Mouse (Mus musculus): ENCODE data around the gene S100a1.

Gene S100a1

GRCm38 (mm10) chr3:90513796-90514590 is at the start of gene S100a1, which contains the start of gene S100a13:
TSS of gene S100a1 (minus strand) at chr3:90514392.
TSS of gene S100a13 (plus strand) at chr3:90514435.
- in situ Hi-C loops (cut with MboI, MseI) = no loop called here

DNA sequence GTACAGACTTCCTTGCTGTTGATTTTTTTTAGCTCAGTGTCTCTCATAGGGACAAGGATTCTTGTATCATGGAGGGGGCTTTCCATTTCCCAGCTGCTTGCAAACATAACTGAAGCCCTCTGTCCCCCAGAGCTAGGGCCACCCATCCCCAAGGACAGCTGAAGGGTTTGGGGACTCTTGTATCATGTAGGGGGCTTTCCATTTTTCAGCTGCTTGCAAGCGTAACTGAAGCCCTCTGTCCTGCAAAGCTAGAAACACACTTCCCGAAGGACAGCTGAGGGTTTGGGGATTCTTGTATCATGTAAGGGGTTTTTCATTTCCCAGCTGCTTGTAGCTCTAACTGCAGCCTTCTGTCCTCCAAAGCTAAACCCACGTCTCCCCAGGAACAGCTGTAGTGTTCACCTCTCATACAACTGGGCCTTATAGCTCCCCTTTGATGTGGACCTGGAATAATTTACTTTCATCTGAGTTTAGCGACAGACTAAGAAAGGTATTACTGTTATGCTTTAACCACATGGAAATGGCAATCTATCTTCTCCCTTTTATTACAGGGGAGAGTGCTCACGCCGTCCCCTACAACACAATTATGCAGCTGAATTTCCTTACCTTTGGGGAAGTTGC is 45.9 kb upstream of the S100a1 start, which contains the start of gene S100a3:
TSS of gene S100a3 (plus strand) at position 571 of the 621 bp plus-strand sequence.
- in situ Hi-C loops (cut with MboI, MseI) = no loop called here

GRCm38 (mm10) chr3:90555954-90556353 is 41.8 kb upstream of the S100a1 start:
- in situ Hi-C loops (cut with MboI, MseI) = no loop called here

GRCm38 (mm10) chr3:90552231-90552630 is 38.0 kb upstream of the S100a1 start:
- in situ Hi-C loops (cut with MboI, MseI) = no loop called here

DNA sequence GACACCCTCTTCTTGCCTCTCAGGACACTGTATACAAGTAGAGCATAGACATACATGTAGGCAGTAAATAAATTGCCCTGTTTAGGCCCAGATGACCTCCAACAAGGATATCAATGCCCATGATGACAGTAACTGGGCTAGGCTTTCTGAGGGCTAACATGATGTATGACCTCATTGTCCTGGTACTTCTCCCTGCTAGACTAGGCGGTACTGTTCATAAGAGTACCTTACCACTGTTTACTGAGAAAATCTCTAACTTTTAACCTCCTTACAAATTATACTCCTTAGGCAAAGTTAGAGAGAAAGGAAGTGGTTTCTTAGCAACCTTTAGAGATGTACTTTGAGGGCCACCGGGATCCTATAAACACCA is 36.2 kb upstream of the S100a1 start:
- in situ Hi-C loops (cut with MboI, MseI) = no loop called here

DNA sequence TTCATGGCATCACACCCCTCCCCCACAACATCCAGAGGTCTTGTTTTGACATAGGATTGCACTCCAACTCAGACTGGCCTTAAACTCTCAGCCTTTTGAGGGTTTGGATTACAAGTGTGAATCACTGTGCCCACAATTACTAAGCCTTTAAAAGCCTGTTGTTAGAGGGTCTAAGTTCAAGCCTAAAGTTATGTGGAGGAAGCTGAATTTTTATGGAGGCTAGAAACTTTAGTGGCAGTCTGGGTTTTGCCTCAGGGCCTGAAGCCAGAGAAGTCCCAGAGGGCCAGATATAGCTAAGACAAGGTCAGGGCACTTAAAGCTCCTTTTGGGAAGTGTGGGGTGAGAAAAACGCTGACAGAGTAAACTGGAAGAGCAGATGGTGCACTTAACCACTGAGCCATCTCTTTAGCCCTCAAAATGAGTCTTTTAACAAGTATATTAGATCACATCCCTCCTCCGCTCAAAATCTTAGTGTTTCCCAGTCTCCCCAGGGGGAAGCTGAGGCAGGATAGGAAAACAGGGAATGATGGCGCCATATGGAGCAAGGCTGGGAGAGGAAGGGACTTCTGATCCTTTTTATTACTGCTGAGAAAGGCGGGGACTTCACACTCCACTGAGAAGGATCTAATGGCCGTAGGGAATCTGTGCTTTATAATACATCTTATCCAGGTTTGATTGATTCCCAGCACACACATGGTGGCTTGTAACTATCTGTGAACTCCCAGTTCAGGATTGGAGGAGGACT is 35.7 kb upstream of the S100a1 start:
- in situ Hi-C loops (cut with MboI, MseI) = no loop called here

GRCm38 (mm10) chr3:90540904-90541303 is 26.7 kb upstream of the S100a1 start:
- in situ Hi-C loops (cut with MboI, MseI) = no loop called here

DNA sequence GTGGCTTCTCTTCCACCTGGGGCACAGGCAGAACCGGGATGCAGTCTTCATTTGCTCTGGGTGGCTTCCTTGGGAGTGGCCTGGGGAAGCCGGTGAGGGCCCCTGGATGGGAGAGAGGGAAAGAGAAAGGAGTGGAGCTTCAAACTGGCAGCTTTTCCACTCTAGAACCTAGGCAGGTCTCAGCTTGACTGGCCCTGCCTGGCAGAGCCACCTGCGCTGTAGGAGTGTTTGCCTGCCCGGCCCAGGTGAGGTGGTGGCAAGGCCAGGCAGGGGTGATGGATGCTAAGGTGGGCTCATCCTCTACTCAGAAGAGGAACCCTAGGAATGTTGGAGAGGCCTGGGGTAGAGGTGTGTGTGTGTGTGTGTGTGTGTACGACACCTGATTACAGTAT is 23.7 kb upstream of the S100a1 start:
- in situ Hi-C loops (cut with MboI, MseI) = no loop called here

DNA sequence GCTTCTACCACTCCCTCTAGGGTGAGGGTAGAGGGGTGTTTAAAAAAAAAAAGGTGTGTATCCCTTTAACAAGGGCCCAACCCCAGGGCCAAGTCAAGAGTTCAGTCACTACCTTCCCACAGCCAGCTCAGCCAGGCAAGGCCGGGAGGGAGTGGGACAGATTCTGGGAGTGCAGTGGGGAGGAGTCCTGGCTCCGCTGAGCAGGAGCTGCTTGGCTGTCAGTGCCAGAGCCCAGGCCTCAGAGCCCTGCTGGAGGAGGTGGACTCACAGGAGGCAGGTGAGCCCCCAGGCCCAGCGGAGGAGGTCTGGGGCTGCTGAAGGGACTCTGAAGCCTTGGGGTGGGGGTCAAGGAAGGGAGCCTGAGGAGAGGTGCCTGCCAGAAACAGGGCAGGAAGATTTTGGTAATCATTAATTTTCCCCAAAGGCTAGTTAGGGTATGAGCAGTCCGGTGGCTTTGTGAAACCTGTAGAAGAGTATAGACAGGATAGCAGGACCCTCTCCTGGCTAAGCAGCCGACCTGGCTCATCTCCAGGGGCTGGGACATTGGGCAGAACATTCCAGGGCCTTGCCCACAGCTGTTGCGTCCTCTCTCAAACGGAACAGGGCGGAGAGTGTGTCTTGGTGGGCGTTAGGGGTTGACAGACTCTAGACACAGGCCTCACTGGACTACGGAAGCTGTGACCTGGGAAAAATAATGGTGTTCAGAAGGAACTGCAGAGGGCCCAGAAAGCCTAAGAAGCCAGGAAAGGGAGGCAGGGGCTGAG is 23.1 kb upstream of the S100a1 start, which contains the start of gene S100a16:
TSS of gene S100a16 (plus strand) at position 114 of the 764 bp plus-strand sequence.
- in situ Hi-C loops (cut with MboI, MseI) = no loop called here

DNA sequence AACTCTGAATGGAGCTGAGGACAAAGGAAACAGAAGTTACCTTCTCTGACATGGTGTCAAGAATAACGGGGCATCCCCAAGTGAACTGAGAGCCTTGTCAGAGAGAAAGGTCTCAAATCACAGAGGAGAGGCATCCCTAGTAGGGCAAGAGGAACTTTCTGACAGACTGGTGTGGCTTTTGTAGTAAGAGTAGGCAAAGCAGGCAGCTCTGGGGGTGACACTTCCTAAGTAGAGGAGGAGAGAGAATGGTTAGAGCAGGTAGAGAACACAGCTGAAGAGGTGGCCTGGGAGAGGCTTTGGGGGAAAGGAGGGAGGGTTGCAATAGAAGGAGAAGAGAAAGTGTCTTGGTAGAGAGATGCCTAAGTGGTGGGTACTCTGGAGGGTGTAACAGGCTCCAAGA is 21.3 kb upstream of the S100a1 start:
- in situ Hi-C loops (cut with MboI, MseI) = no loop called here

- in situ Hi-C loops (cut with MboI, MseI) = no loop called here
Measured at GRCm38 (mm10) chr3:90531713-90532112, 17.5 kb upstream of the S100a1 start.

DNA sequence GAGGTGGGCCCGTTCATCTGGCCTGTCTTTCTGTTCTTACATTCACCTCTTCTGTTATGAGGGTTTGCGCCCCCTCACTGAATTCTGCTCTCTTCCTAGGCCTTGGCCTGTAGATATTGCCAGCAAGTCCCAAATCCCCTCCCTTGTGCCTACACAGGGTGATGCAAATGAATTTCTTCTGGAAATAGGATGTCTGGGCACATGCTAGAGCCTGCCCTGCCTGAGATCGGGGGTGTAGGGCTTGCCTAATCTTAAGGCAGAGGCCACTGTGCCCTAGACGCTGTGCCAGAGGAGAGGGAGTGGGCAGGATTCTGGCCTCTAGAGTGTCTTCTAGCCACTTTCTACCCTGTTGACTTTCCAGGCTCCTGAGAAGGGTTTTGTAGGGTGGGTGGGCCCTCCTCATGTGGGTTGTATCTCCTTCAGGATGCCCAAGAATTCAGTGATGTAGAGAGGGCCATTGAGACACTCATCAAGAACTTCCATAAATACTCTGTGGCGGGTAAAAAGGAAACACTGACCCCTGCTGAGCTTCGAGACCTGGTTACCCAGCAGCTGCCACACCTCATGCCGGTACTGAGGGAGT is 13.2 kb upstream of the S100a1 start:
- in situ Hi-C loops (cut with MboI, MseI) = no loop called here

DNA sequence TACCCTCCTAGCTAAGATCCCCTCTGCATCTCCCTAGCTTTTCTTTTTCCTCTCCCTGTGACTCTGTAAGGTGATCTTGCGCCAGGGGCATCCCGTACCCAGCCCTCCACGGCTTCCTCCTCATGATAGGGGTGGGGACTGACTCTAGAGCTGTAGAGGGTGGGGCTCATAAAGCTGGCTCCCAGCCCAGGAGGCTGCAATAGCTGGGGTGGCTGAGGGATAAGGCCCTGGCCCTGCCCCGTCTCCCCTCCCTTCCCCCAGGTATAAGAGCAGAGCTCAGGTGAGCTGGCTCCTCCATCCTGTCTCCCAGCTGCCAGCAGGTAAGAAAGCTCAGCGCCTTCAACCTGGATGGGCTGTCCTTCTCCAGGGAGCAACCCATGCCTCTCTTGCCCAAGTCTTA is 12.4 kb upstream of the S100a1 start, which contains the start of gene S100a14:
TSS of gene S100a14 (plus strand) at position 277 of the 400 bp plus-strand sequence.
- in situ Hi-C loops (cut with MboI, MseI) = no loop called here

DNA sequence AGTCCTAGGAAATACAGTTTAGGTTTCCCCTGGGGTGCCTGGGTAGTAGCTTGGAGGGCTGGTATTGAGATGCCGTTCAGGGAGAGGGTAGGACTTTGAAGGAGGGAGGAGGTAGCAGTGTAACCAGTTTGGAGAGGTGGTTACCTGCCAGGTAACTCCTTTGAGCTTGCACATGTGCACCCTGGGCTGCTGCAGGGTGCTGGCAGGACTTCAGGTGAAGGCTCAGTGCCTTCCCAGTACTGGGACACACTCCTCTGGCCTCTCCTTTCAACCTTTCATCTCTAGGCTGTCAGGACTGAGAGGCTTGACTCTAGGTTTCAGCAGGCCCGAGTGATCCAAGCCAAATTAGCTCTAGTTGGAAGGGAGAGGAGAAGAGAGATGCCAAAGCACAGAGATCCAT is 11.9 kb upstream of the S100a1 start:
- in situ Hi-C loops (cut with MboI, MseI) = no loop called here

DNA sequence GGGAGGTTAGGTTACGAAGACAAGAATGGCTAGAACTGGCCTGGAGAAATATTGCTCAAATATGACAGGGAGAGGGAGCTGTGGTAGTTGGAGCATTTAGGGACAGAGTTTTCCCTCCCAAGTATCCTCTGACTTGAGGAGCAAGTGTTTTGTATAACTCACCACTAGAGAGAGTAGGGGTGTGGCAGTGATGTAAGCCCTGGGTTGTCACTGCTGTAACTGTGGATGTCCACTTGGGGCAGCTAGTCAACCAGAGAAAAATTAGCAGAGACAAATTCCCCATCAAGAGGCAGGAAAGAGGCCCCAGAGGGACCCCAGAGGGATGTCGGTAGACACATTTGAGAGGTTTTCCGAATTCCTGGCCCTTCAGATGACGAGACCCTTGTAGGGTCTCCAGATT is 11.2 kb upstream of the S100a1 start:
- in situ Hi-C loops (cut with MboI, MseI) = no loop called here

GRCm38 (mm10) chr3:90517711-90518110 is 3.5 kb upstream of the S100a1 start:
- in situ Hi-C loops (cut with MboI, MseI) = loop anchor here (5.0 kb wide), 1 partner anchor 65 kb away; no protein-coding TSS in a partner anchor

DNA sequence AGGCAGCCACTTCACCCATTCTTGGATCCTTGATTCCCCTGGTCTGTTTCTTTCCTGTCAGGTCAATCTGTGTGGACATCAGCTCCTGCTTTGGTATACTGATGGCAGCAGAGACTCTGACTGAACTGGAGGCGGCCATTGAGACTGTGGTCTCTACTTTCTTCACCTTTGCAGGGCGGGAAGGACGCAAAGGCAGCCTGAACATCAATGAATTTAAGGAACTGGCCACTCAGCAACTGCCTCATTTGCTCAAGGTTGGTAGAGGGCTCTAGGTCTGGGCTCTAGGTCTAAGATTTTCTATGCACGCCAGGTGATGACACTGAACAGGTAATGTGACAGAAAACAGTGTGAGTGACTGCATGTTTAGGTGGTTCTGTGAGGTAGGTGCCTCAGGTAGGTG is 1.6 kb upstream of the S100a1 start:
- in situ Hi-C loops (cut with MboI, MseI) = loop anchor here (5.0 kb wide), 1 partner anchor 67 kb away; no protein-coding TSS in a partner anchor

- in situ Hi-C loops (cut with MboI, MseI) = loop anchor here (5.0 kb wide), 1 partner anchor 67 kb away; no protein-coding TSS in a partner anchor
Measured at GRCm38 (mm10) chr3:90515242-90515641, 1.1 kb upstream of the S100a1 start.

- in situ Hi-C loops (cut with MboI, MseI) = loop anchor here (5.0 kb wide), 1 partner anchor 68 kb away; no protein-coding TSS in a partner anchor
Measured at GRCm38 (mm10) chr3:90514691-90515090, 499 bp upstream of the S100a1 start.

DNA sequence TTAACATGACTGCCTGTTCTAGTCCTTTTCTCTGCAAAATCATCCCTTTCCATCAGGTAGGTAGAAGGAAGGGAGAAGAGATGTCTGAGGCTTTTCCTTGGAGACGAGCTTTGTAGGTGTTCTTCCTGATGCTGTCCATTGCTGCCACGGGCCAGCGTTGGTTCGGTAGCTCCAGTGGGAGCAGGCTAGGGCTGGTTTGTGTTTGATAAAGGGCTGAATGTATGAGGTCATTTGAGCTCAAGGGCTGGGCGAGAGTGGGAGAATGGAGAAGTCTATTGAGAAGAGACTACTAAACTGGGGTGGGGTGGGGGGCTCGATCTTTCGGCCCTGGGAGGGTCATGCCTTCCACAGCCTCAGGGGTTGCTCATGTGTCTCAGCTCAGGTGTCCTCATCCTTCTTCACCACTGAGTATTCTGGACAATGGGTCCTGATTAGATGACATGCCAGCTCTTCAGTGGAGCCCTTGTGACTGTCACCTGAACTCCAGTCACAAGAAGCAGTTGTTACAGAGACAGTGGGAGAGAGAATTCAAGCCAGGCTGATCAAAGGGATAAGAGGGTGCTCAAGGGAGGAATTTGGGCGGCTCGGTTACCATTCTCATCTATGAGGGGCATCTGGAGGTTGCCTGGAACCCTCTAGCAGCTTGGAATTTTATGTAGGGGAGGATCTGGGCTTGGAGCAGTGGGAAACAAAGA is 1.1 kb downstream of the S100a1 start:
- in situ Hi-C loops (cut with MboI, MseI) = no loop called here
